Mouse (Mus musculus) olfactory bulb, adult 2 months (tissue): Measurements from ENCODE around the gene Acadm. TPM values are rescaled to one million over a fixed set of nuclear protein-coding genes. Genes with fewer than 3 reads are reported as not detected.

Experiments
- H3K27ac ChIP-seq: fragments of 200-500 bp; 2 replicates; pipeline ENCODE4 v1.5.1; 2012; ENCODE audit warnings: low read depth, low read length; ENCODE audit not compliant: insufficient read depth
- H3K4me1 ChIP-seq: fragments of 200-500 bp; 2 replicates; pipeline ENCODE4 v1.6.1; 2012; ENCODE audit warnings: low read length; ENCODE audit not compliant: control insufficient read depth, insufficient read depth
- H3K4me3 ChIP-seq: fragments of 200-500 bp; 2 replicates; pipeline ENCODE4 v1.5.1; 2012; ENCODE audit warnings: mild to moderate bottlenecking, low read depth, low read length, moderate library complexity; ENCODE audit not compliant: insufficient read depth
- CTCF ChIP-seq: fragments of 200-500 bp; IDR thresholded peaks from 2 replicates; pipeline ENCODE4 v1.5.1; 2012; ENCODE audit warnings: low read depth, mild to moderate bottlenecking, low read length, moderate library complexity; ENCODE audit not compliant: insufficient read depth
- POLR2A ChIP-seq: fragments of 200-500 bp; IDR thresholded peaks from 2 replicates; pipeline ENCODE4 v1.6.1; 2012; ENCODE audit warnings: mild to moderate bottlenecking, low read depth, low read length, moderate library complexity; ENCODE audit not compliant: insufficient read depth
- WGBS: fragments of 180-500 bp; shearing (Covaris S2); methylation state at CpG from one replicate; pipeline ENCODE4 v1.1.7; 2018; 5-methylcytosine and 5-hydroxymethylcytosine counted together
- polyA plus RNA-seq: library from polyadenylated mRNA; stranded (reverse); fragments of >200 nt; gene quantifications from 2 replicates; pipeline ENCODE4 v1.2.4, GENCODE M21; 2012; ENCODE audit warnings: low replicate concordance; ENCODE audit not compliant: missing spikeins, insufficient read depth, insufficient read length

Gene Acadm
- polyA plus RNA-seq, 1 experiment: 570 TPM

DNA sequence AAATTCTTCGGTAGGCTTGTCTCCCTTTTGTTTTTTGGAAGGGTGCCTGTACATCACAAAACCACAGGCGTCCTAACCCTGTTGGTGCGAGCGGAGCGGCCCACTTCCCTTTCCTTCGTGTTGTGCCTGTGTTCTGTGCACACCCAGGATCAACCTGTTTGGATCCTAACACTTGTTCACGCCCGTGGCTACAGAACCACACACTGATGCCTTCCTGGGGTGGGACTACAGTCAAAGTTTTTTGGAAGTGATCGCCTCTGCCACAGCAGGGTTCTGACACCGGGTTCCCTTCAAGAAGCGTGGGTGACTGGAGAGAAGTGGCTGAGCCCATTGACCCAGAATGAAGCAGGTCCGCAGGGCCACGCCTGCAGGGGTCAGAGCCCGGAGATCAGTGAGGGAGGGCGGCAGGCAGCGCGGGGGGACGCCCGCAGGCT, 514 bp downstream of the Acadm start:
- WGBS: under 1% methylated on average over 19 of the region's 19 CpGs
- no peaks in the 10 kb centered on the region for H3K4me1 ChIP-seq
- TF ChIP-seq CTCF (no peak), POLR2A (no peak)
- H3K27ac ChIP-seq: peak overlapping the region; percentile 91; the same call in 1 of the 2 replicates
- H3K4me3 ChIP-seq: peak overlapping the region; percentile 64

DNA sequence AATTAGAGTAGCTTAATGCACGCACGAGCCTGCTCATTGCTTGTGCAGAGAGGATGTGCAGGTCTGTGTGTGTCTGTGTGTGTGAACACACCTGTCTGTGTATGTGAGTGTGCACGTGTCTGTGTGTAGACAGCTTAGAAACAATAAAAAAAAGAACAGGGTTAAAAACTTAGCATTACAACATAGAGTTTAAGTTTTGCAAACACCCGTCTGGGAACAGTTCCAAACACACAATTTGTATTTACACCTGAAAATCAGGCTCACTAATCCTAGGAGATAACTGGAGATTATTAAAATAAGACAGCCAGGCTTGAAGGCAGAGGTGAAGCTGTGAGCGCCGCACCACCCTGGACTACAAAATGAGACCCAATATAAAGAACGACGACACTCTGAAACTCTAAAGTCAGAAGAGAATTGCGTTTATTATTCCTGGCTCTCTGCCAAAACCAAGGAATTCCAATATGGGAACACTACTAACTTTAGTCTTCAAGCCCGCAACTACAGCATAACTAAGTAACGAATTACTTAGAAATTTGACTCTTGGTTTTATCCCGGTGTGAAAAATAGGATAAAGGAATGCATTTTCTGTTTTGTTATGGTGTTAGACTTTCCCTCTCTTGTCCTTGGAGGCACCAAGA, 1.3 kb downstream of the Acadm start:
- Histone ChIP-seq H3K4me1 (no peaks in the 10 kb centered on the region), H3K27ac (no peak overlapping the region), H3K4me3 (no peak overlapping the region)
- 34% methylated on average over 12 of the region's 12 CpGs for WGBS
- TF ChIP-seq POLR2A (no peak), CTCF (no peak)

DNA sequence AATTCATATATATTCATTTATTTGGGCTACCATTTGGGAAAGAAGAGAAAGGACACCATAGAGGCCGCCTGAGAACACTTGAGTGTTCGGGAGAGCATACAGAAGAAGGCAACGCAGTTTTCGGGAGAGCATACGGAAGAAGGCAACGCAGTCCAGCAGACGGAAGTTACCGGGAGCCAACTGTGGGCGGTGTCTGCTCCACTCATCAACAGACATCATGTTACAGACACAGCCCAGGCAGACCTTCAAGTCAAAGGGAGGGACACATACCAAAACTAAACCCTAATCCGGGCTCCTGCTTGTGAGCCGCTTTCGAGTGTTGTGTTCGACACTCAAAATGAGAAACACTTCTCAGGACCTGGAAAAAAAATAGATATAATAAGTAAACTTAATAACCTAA, 2.8 kb downstream of the Acadm start:
- TF ChIP-seq POLR2A: no peak
- 95% methylated on average over 13 of the region's 13 CpGs for WGBS
- H3K4me3 ChIP-seq: no peak overlapping the region
- no peak overlapping the region for H3K27ac ChIP-seq
- no peaks in the 10 kb centered on the region for H3K4me1 ChIP-seq

DNA sequence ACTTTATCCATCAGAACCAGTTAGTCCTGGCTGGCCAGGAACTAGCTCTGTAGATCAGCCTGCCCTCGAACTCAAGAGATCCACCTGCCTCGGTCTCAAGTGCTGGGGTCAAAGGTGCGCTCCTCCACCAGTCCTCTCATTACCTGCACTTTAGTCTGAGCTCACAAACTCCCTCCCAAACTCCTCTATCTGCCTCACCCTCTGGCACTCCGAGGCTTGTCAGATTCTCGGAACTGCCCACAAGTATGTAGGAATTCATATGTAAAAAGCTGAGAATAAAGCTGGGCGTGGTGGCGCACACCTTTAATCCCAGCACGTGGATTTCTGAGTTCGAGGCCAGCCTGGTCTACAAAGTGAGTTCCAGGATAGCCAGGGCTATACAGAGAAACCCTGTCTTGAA, 3.9 kb downstream of the Acadm start:
- no peak for TF ChIP-seq POLR2A
- no peak for TF ChIP-seq CTCF
- H3K4me3 ChIP-seq: no peak overlapping the region
- WGBS: 95% methylated on average over 9 of the region's 9 CpGs

DNA sequence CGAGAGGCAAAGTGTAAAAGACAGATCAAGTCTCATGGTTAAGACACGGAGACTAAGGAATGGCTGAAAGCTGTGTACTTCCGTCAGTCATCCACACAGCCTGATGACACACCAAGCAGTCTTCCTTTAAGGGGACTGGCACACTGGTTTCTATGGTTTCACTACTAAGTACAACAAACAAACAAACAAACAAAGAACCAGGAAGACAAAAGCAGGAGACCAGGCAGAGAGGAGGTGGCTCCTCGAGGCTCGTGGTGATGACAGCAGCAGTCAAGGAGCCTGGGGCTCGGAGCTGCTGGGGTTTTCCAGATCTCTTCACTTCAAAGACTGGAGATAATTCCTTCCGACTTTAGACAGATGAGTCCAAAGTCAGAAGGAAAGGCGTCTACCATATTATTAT, 4.4 kb downstream of the Acadm start:
- Histone ChIP-seq H3K4me3 (no peak overlapping the region), H3K4me1 (peaks cover 3% of the 10 kb centered on the region), H3K27ac (no peak overlapping the region)
- 71% methylated on average over 8 of the region's 8 CpGs for WGBS
- TF ChIP-seq POLR2A (no peak), CTCF (no peak)

More for the DNA sequence above, 3.9 kb downstream of the Acadm start:
- Histone ChIP-seq H3K27ac (no peak overlapping the region), H3K4me1 (peaks cover 3% of the 10 kb centered on the region)

DNA sequence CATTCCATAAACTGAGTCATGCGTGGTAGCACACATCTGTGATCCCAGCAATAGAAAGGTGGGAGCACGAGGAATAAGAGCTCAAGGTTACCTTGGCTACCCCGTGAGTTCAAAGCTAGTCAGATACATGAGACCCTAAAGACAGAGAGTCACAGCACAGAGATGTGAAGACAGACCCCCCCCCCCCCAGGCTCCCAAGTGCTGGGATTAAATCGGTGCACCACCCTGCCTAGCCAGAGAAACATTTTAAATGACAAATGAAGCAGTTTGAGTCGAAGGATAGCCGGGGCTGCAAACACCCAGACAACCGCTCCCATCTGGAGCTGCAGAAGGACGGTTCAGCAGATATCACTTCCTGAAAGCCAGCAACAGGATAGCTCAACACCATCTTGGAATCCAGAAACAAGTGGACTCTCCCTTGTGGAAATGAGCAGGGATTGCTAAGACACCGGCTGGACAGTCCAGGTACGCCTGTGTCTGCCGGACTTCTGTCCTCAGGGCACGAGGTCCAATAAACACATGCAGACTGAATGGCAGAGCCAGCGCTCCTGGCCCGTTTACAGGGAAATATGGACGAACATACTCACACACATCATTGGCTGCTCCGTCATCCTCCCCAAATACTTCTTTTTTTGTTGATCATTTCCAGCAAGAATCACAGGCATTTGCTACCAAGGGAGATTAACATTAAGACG, 7.2 kb downstream of the Acadm start:
- 96% methylated on average over 17 of the region's 17 CpGs for WGBS
- Histone ChIP-seq H3K4me1 (peaks cover 3% of the 10 kb centered on the region), H3K27ac (no peak overlapping the region), H3K4me3 (no peak overlapping the region)
- TF ChIP-seq CTCF (no peak), POLR2A (no peak)

DNA sequence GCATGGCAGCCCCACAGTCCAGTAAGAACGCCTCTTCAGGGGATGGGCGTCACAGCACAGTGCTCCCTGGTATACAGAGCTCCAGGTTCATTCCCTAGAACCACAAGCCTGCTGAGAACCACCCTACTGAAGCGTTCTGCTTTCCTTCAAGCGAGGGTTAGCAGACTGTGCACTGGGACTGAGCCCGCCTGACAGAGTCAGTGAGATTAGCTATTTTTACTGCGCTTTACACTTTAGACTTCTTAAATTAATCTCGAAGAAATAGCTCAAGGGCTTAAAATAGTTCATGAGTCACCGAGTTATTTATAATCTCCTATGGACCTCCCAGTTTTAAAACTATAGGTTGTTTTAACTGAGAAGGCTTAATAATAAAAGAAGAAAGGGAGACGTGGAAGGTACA, 8.6 kb downstream of the Acadm start:
- H3K4me3 ChIP-seq: no peak overlapping the region
- peak overlapping the region; percentile 91 for H3K27ac ChIP-seq
- peaks cover 3% of the 10 kb centered on the region for H3K4me1 ChIP-seq
- 42% methylated on average over 9 of the region's 9 CpGs for WGBS
- no peak for TF ChIP-seq CTCF
- TF ChIP-seq POLR2A: no peak

DNA sequence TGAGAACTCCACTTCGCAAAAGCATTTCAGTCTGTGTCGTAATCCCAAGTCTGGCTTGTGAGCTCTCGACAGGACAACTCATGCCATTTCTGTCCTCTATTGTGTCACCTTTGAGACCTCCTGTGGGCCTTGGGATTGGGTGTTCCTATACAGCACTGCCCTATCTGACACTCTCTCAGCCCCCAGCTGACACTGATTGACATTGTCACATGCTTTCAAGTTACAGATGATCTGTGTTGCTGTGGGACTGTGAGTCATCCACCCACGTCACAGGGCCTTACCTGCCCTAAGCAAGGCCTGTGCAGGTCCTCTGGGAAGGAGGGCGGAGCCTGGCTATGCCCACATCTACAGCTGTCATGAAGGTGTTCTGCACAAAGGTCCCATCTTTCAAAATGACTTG, 12.0 kb downstream of the Acadm start:
- H3K4me1 ChIP-seq: peaks cover 3% of the 10 kb centered on the region
- no peak for TF ChIP-seq CTCF
- TF ChIP-seq POLR2A: no peak
- WGBS: 95% methylated on average over 5 of the region's 5 CpGs

DNA sequence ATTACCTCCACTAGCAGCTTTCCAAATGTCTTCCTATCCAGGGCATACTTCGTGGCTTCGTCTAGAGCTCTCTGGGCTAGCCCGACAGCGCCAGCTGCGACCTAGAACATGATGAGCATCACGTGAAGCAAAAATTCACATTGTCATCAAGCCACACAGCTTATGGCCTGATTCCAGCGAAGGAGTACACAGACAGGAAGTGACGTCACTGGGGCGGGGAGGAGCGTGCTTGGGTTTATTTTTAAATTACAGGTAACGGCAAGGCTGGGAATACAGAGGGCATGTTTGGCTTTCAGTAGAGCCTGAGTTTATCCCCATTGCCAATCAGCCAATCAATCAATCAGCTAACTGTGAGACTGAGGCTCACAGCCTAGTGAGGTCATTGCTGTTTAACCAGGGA, 14.9 kb downstream of the Acadm start:
- no peak overlapping the region for H3K4me3 ChIP-seq
- no peaks in the 10 kb centered on the region for H3K4me1 ChIP-seq
- TF ChIP-seq CTCF (no peak), POLR2A (no peak)
- 95% methylated on average over 11 of the region's 11 CpGs for WGBS
- no peak overlapping the region for H3K27ac ChIP-seq

More for the DNA sequence above, 12.0 kb downstream of the Acadm start:
- H3K27ac ChIP-seq: no peak overlapping the region
- H3K4me3 ChIP-seq: no peak overlapping the region
